Mouse (Mus musculus): ENCODE measurements around the gene Abcf1. TPM values are rescaled to one million over a fixed set of nuclear protein-coding genes. Genes with fewer than 3 reads are reported as not detected.

Gene Abcf1
- total and polyA plus RNA-seq, 3 experiments = 52.8 to 290 (median 110) TPM

DNA sequence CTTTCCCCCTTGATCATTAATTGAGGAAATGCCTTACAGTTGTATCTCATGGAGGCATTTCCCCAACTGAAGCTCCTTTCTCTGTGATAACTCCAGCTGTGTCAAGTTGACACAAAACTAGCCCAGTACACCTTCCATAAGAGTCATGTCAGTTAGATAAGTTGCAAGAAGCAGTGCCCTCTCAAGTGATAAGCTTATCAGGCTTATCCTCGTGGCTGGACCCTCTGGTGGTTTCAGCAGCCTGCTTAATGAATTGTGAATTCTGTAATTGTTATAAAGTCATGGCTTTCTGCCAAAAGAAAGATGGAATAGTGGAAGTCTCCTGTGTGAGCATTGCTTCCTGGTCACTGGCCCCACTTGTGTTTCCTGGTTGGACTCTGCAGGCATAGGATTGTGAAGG lies 42.1 kb downstream of the Abcf1 start:
- Histone ChIP-seq H3K36me3 (replicated peaks in 1 of 2; ENCODE audit: control insufficient read depth in 1 of 2, insufficient read depth in 1 of 2, low read length in 1 of 2) (peaks cover 76 to 84% of the 10 kb centered on the region in 2 experiments), H3K4me1 (ENCODE audit: control insufficient read depth in 1 of 2, insufficient read depth in 2 of 2) (peaks cover 0 to 14% of the 10 kb centered on the region in 2 experiments; a peak in 2 of 4 replicates), H3K4me2 (ENCODE audit: insufficient read depth, low read depth, poor library complexity, severe bottlenecking) (no peak overlapping the region), H3K79me2 (replicated peaks; ENCODE audit: control insufficient read depth, extremely low read depth, insufficient read depth, poor library complexity, severe bottlenecking) (peaks cover 3% of the 10 kb centered on the region), H3K4me3 (replicated peaks in 1 of 3; ENCODE audit: low read depth in 2 of 3, low read length in 2 of 3, poor library complexity in 1 of 3) (no peak overlapping the region), H3K9ac (ENCODE audit: insufficient read depth, low read depth) (no peak overlapping the region), H3K27me3 (replicated peaks) (no peaks in the 10 kb centered on the region), H3K27ac (ENCODE audit: insufficient read depth, low read depth) (no peak overlapping the region), H3K9me3 (replicated peaks; ENCODE audit: low read length) (no peaks in the 10 kb centered on the region)
- TF ChIP-seq SMC3 (IDR thresholded peaks at IDR 0.05; ENCODE audit: low read depth, low read length) (no peak), CTCF (conservative IDR thresholded peaks at IDR 0.05 in 1 of 2, IDR thresholded peaks at IDR 0.05 in 1 of 2; ENCODE audit: low read depth in 2 of 2, low read length in 2 of 2) (no peak), ETS1 (conservative IDR thresholded peaks at IDR 0.05; ENCODE audit: low read depth, low read length) (no peak), ZC3H11A (IDR thresholded peaks at IDR 0.05; ENCODE audit: low read depth, low read length) (no peak), HCFC1 (IDR thresholded peaks at IDR 0.05; ENCODE audit: low read depth, low read length) (no peak), ELF1 (IDR thresholded peaks at IDR 0.05; ENCODE audit: low read depth, low read length) (no peak), SIN3A (IDR thresholded peaks at IDR 0.05; ENCODE audit: low read length) (no peak), PAX5 (IDR thresholded peaks at IDR 0.05; ENCODE audit: low read length) (no peak), POLR2AphosphoS2 (IDR thresholded peaks at IDR 0.05; ENCODE audit: low read depth, low read length) (no peak)
- in situ Hi-C loops (cut with MboI; ENCODE audit: low pct_ligation_motif_present, low pct_unique_long_range_greater_than_20kb, low sequenced_read_pairs) (no loop called here), dilution Hi-C loops (cut with MboI; ENCODE audit: extremely low pct_ligation_motif_present, extremely low pct_unique_long_range_greater_than_20kb, low sequenced_read_pairs) (no loop called here)
- DNase-seq (ENCODE audit: extremely low read depth) = no peak

DNA sequence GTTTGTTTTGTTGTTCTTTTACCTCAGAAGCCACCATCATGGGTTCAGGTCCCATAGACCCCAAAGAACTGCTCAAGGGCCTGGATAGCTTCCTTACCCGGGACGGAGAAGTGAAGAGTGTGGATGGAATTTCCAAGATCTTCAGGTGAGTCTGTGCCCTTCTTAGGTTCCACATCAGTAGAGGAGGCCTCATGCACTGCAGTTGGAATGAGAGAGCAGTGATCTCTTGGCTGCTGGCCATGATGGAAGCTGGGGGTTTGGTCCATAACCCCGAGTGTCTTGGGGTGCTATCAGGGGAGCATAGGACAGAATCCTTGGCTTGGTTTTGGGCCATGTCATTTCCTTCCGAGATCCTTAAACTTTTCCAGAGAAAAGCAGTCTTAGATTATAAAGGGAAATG lies 46.3 kb downstream of the Abcf1 start:
- peaks cover 50 to 81% of the 10 kb centered on the region in 2 experiments for H3K36me3 ChIP-seq (replicated peaks in 1 of 2; ENCODE audit: control insufficient read depth in 1 of 2, insufficient read depth in 1 of 2, low read length in 1 of 2)
- peaks cover 6 to 47% of the 10 kb centered on the region in 2 experiments; a peak in 3 of 4 replicates for H3K4me1 ChIP-seq (ENCODE audit: control insufficient read depth in 1 of 2, insufficient read depth in 2 of 2)

DNA sequence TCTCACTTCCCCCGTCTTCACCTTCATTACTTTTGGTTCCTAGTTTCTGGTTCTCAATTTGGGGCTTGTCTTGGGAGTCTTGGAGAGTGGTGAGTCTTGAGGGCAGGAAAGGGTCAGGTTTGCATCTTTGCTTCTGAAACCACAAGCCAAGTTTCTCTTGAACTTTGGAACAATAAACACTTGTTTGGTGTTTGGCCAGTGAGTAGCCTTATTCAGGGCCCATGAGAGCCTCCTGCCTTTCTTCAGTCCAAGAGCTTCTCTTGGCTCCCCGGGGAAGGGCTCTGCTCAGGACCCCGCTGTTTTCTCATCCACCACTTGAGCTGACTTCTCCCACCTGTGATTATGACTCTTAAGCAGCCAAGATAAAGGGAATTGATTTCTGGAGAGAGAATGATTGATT lies 47.0 kb downstream of the Abcf1 start:
- no peak overlapping the region for H3K4me3 ChIP-seq (replicated peaks in 1 of 3; ENCODE audit: low read depth in 2 of 3, low read length in 2 of 3, poor library complexity in 1 of 3)
- peaks cover 46 to 79% of the 10 kb centered on the region in 2 experiments for H3K36me3 ChIP-seq (replicated peaks in 1 of 2; ENCODE audit: control insufficient read depth in 1 of 2, insufficient read depth in 1 of 2, low read length in 1 of 2)
- dilution Hi-C loops (cut with MboI; ENCODE audit: extremely low pct_ligation_motif_present, extremely low pct_unique_long_range_greater_than_20kb, low sequenced_read_pairs) = no loop called here
- no peaks in the 10 kb centered on the region for H3K27me3 ChIP-seq (replicated peaks)
- in situ Hi-C loops (cut with MboI; ENCODE audit: low pct_ligation_motif_present, low pct_unique_long_range_greater_than_20kb, low sequenced_read_pairs) = no loop called here
- H3K4me2 ChIP-seq (ENCODE audit: insufficient read depth, low read depth, poor library complexity, severe bottlenecking) = no peak overlapping the region
- no peaks in the 10 kb centered on the region for H3K9me3 ChIP-seq (replicated peaks; ENCODE audit: low read length)
- peaks cover 6 to 47% of the 10 kb centered on the region in 2 experiments; a peak in 3 of 4 replicates for H3K4me1 ChIP-seq (ENCODE audit: control insufficient read depth in 1 of 2, insufficient read depth in 2 of 2)
- no peak overlapping the region for H3K9ac ChIP-seq (ENCODE audit: insufficient read depth, low read depth)
- DNase-seq (ENCODE audit: extremely low read depth) = no peak
- no peak overlapping the region for H3K27ac ChIP-seq (ENCODE audit: insufficient read depth, low read depth)
- TF ChIP-seq MXI1 (IDR thresholded peaks at IDR 0.05; ENCODE audit: low read depth, low read length) = no peak
- no peak for TF ChIP-seq MAZ (IDR thresholded peaks at IDR 0.05; ENCODE audit: low read depth, low read length)
- TF ChIP-seq MEF2A (IDR thresholded peaks at IDR 0.05; ENCODE audit: borderline replicate concordance, low read depth, low read length) = no peak
- TF ChIP-seq RAD21 (IDR thresholded peaks at IDR 0.05; ENCODE audit: low read depth, low read length) = no peak
- no peak for TF ChIP-seq MAX (IDR thresholded peaks at IDR 0.05; ENCODE audit: low read length)
- TF ChIP-seq ZKSCAN1 (IDR thresholded peaks at IDR 0.05; ENCODE audit: borderline replicate concordance, low read depth, low read length) = no peak
- TF ChIP-seq MYC (IDR thresholded peaks at IDR 0.05; ENCODE audit: low read depth, low read length) = no peak
- TF ChIP-seq BHLHE40 (IDR thresholded peaks at IDR 0.05; ENCODE audit: low read depth, low read length) = no peak
- TF ChIP-seq CTCF (conservative IDR thresholded peaks at IDR 0.05 in 1 of 2, IDR thresholded peaks at IDR 0.05 in 1 of 2; ENCODE audit: low read depth in 2 of 2, low read length in 2 of 2) = no peak
- no peak for TF ChIP-seq SMC3 (IDR thresholded peaks at IDR 0.05; ENCODE audit: low read depth, low read length)
- no peak for TF ChIP-seq ZMIZ1 (IDR thresholded peaks at IDR 0.05; ENCODE audit: low read depth, low read length)
- no peak for TF ChIP-seq TBP (conservative IDR thresholded peaks at IDR 0.05; ENCODE audit: low read depth, low read length)
- no peak for TF ChIP-seq POLR2AphosphoS2 (IDR thresholded peaks at IDR 0.05; ENCODE audit: low read depth, low read length)
- peaks cover 20% of the 10 kb centered on the region for H3K79me2 ChIP-seq (replicated peaks; ENCODE audit: control insufficient read depth, extremely low read depth, insufficient read depth, poor library complexity, severe bottlenecking)

More for the DNA sequence above, 46.3 kb downstream of the Abcf1 start:
- H3K4me3 ChIP-seq (replicated peaks in 1 of 3; ENCODE audit: low read depth in 2 of 3, low read length in 2 of 3, poor library complexity in 1 of 3) = no peak overlapping the region
- H3K4me2 ChIP-seq (ENCODE audit: insufficient read depth, low read depth, poor library complexity, severe bottlenecking) = no peak overlapping the region
- no peak for DNase-seq (ENCODE audit: extremely low read depth)
- peaks cover 15% of the 10 kb centered on the region for H3K79me2 ChIP-seq (replicated peaks; ENCODE audit: control insufficient read depth, extremely low read depth, insufficient read depth, poor library complexity, severe bottlenecking)
- TF ChIP-seq MAX (IDR thresholded peaks at IDR 0.05; ENCODE audit: low read length) = no peak
- no peak for TF ChIP-seq RCOR1 (conservative IDR thresholded peaks at IDR 0.05; ENCODE audit: low read depth, low read length)
- TF ChIP-seq SMC3 (IDR thresholded peaks at IDR 0.05; ENCODE audit: low read depth, low read length) = no peak
- TF ChIP-seq CTCF (conservative IDR thresholded peaks at IDR 0.05 in 1 of 2, IDR thresholded peaks at IDR 0.05 in 1 of 2; ENCODE audit: low read depth in 2 of 2, low read length in 2 of 2) = no peak
- no peak for TF ChIP-seq USF2 (conservative IDR thresholded peaks at IDR 0.05; ENCODE audit: low read depth, low read length)
- no peak for TF ChIP-seq UBTF (IDR thresholded peaks at IDR 0.05; ENCODE audit: low read depth, low read length)
- TF ChIP-seq EP300 (IDR thresholded peaks at IDR 0.05; ENCODE audit: low read length) = no peak
- peak; percentile 24; the same call in 1 of the 2 replicates for TF ChIP-seq POLR2A (IDR thresholded peaks at IDR 0.05; ENCODE audit: low read depth, low read length)
- TF ChIP-seq MAZ (IDR thresholded peaks at IDR 0.05; ENCODE audit: low read depth, low read length) = no peak
- no peaks in the 10 kb centered on the region for H3K9me3 ChIP-seq (replicated peaks; ENCODE audit: low read length)
- no peak overlapping the region for H3K9ac ChIP-seq (ENCODE audit: insufficient read depth, low read depth)
- no peaks in the 10 kb centered on the region for H3K27me3 ChIP-seq (replicated peaks)
- H3K27ac ChIP-seq (ENCODE audit: insufficient read depth, low read depth) = no peak overlapping the region
- dilution Hi-C loops (cut with MboI; ENCODE audit: extremely low pct_ligation_motif_present, extremely low pct_unique_long_range_greater_than_20kb, low sequenced_read_pairs) (no loop called here), in situ Hi-C loops (cut with MboI; ENCODE audit: low pct_ligation_motif_present, low pct_unique_long_range_greater_than_20kb, low sequenced_read_pairs) (no loop called here)
